Mouse (Mus musculus) urinary bladder, postnatal 4 days (tissue): Measurements from ENCODE around the gene Lrrc61.
"Not testable (repeated sequence)": the region's sequence is repeated elsewhere in the genome, so short reads cannot be mapped to it uniquely, and the experiment has no call there.

ENCODE experiments used
- DNase-seq, 2 experiments: peaks; one replicate each; pipeline ENCODE4 v3.0.0; 2021 to 2022; ENCODE audit warnings: low spot score in 2 of 2

Lrrc61 gene

DNA sequence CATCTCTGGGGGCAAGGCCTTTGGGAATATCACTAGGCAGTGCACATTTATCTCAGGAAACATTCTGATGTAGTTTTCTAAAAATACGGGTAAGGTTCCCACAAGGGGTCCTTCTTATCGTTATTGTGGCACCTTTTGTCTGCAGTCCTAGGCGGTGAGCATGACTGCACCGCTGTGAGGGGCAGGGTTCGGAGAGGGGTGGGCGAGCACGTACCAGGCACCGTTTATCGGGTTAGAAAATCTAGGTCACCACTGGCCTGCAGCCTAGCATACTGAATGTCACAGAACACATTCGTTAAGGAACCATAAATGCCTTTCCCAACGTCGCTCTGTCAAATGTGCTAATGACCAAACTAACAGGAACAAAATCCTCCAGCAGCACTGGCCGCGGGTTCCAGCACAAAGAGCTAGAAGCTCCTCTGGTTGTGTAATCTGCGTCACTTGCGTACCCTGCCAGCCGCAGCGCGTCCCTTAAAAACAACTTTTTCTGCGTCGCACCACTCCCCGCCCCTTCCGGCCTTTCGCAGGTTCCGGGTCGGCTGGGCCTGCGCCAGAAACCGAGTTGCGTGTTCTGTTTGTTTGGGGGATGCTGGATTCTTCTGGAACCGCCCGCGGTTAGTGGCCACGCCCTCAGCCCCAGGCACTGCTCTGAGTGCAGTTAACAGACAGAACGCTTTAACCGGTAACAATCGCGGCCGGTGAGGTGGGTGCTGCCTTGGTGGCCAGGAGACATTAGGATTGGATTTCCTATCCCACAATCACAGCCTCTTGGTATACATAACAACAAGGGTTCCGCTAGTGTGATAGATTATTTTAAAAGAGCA lies at the start of gene Lrrc61:
TSS of gene Lrrc61 (plus strand) at position 517 of the 824 bp plus-strand sequence.
- peak; percentile 96 to 99 for DNase-seq

DNA sequence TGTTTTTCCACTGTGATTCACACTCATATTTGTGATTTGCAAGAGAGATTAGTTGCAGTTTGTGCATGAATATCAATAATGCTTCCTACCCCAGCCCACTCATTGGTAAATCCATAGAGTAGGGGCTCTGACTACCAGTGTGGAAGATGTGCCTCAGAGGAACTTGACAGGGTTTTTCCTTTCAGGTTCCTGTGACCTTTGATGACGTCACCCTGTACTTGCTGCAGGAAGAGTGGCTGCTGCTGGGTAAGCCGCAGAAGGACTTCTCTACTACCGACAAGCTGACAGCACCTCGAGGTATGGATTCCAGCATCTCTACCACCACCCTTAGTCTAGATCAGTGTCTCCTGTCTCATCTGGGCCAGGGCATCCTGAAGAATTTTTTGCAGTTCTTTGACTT lies 46.5 kb upstream of the Lrrc61 start:
- DNase-seq = no peak

- DNase-seq = no peak
These were observed 44.2 kb upstream of the Lrrc61 start for GRCm38 (mm10) chr6:48510426-48510825.

DNA sequence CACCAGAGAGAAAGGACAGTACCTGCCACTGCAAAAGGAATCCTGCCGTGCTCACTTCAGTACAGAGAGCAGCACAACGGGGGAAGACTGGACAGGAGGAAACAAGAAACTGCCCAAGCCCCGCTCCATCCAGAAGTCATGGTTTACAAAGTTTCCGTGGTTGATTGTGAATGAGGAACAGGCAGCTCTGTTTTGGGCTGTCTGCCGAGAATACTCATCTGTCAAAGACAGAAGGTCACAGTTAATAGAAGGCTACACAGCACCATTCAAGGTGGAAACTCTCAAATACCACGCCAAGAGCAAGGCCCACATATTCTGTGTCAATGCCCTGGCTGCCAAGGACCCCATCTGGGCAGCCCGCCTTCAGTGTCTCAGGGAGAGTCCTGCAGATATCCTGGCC lies 42.7 kb upstream of the Lrrc61 start:
- no peak for DNase-seq

DNA sequence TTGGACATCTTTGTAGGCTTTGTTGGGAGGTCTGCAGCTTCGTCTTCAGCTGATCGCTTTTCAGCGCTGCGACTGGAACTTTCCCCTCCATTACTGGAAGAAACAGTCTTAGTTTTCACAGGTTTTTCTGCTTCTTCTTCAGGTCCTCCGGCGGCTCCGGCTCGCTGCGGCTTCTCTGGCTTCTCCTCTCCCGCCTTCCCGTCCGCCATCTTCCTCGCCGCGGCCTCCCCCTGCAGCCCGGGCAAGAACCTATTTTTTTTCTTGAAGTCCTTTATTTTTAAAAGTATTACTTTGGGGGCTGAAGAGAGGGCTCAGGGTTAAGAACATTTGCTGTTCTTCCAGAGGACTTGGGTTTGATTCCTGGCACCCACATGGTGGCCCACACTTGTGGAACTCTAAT lies 29.7 kb upstream of the Lrrc61 start:
- not testable (repeated sequence) for DNase-seq

GRCm38 (mm10) chr6:48527901-48528300 lies 26.7 kb upstream of the Lrrc61 start:
- DNase-seq = no peak

DNA sequence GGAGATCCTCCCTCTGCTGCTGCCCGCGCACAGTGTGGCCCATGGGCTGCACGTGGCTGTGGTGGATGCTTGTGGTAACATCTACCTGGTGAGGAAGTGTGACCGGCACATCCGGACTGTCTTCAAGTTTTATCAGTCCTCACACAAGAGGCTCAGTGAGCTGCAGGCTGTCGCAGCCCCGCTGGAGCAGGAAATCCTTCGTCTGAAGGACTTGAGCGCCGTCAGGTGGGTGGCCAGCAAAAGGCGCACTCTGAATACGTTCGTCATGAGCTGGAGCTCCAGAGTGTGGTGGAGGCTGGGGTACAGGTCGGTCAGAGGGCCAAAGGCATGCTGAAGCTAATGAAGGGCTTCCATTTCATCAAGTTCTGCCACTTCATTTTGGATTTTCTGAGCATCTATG lies 25.3 kb upstream of the Lrrc61 start:
- no peak for DNase-seq

- DNase-seq = no peak
These were observed 24.6 kb upstream of the Lrrc61 start for GRCm38 (mm10) chr6:48529871-48530440.

DNA sequence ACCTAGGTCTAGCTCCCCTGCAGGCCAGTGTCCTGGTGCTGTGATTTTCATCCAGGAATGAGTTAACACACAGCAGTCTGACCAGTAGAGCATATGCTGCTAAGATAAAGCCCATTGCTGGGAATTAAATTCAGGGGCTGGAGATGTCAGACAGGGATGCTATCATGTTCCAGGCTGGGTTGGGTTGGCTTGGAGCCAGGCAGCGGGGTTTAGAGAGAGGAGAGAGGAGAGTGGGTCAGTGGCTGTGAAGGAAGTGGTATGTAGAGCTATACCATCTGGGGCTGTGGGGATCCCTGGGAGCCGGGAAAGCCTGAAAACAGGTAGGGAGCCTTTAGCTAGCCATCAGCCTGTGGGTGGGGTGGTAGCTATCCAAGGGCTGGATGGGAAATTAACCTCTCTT lies 23.7 kb upstream of the Lrrc61 start:
- DNase-seq = no peak

GRCm38 (mm10) chr6:48533475-48533874 lies 21.1 kb upstream of the Lrrc61 start:
- DNase-seq = no peak

- DNase-seq = no peak
These were observed 19.7 kb upstream of the Lrrc61 start for GRCm38 (mm10) chr6:48534913-48535312.

GRCm38 (mm10) chr6:48536091-48536490 lies 18.5 kb upstream of the Lrrc61 start:
- no peak for DNase-seq

- peak; percentile 72 to 80 for DNase-seq
These were observed 17.3 kb upstream of the Lrrc61 start, which contains the start of gene Atp6v0e2 for GRCm38 (mm10) chr6:48537105-48537954. TSS of gene Atp6v0e2 (plus strand) at chr6:48537615.

DNA sequence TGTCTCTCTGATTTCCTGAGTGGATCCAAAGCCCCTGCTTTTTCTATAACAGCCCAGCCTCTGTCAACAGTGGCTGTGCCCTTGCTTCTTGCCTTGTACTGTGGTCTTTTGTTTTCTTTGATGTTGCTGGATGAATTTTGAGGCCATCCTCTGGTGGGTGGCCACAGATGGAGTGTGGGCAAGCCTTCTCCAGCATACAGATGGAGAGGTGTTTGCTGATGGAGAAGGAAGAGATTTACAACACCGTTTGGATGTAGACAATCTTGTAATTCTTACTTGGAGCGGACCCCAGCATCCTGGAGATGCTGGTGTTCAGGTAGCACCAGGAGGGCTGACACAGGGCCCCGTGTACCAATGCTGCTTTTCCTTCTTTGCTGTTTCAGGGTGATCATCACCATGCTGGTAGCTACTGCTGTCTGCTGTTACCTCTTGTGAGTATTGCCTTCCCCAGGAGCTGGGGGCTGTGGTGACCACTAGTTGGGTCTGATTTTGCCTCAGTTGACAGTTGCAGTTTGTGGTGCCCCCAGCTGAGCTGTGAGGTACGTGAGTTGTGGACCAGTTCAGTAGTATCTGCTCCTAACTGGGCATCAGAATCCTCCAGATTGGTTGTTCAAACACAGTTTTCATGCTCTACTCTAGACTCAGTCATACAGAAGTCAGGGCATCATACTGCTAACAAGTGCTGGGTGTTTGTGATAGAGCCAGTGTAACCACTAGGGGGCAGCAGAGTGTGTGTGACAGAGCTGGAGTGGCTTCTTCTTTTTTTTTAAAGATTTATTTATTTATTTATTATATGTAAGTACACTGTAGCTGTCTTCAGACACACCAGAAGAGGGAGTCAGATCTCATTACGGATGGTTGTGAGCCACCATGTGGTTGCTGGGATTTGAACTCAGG lies 15.5 kb upstream of the Lrrc61 start:
- DNase-seq = peak in 1 of 2 experiments; percentile 78

DNA sequence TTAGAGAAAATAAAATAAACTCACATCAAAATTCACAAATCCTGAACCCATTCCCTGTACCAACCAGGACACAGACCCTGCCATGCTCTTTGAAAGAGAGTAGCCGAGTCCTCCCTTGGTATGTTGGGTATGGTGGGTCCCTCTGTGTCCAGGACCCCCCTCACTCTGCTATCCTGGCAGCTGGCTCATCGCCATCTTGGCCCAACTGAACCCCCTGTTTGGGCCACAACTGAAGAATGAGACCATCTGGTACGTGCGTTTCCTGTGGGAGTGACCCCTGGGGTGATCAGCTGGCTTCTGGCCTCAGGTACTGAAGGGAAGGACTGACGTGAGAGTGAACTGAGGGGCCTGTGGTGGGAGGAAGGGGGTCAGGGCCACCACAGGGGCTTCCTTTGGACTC lies 14.7 kb upstream of the Lrrc61 start:
- DNase-seq = no peak

DNA sequence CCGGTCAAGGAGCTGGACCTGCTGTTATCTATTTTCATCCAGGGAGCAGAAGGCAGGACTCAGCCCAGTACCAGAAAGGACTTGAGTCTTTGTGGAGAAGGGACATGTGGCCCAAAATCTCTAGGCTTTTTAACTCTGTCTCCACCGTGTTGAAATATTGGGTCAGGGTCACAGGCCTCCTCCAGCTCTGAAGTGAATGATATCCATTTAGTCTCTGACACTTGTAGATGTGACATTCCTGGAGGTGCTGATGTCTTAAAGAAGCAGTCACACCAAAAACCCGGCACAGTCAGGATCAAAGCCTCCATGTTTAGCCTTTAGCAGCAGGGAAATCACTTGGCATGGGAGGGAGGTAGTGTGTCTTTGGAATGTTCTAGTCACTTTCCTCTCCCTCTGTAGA lies 13.9 kb upstream of the Lrrc61 start:
- no peak for DNase-seq

DNA sequence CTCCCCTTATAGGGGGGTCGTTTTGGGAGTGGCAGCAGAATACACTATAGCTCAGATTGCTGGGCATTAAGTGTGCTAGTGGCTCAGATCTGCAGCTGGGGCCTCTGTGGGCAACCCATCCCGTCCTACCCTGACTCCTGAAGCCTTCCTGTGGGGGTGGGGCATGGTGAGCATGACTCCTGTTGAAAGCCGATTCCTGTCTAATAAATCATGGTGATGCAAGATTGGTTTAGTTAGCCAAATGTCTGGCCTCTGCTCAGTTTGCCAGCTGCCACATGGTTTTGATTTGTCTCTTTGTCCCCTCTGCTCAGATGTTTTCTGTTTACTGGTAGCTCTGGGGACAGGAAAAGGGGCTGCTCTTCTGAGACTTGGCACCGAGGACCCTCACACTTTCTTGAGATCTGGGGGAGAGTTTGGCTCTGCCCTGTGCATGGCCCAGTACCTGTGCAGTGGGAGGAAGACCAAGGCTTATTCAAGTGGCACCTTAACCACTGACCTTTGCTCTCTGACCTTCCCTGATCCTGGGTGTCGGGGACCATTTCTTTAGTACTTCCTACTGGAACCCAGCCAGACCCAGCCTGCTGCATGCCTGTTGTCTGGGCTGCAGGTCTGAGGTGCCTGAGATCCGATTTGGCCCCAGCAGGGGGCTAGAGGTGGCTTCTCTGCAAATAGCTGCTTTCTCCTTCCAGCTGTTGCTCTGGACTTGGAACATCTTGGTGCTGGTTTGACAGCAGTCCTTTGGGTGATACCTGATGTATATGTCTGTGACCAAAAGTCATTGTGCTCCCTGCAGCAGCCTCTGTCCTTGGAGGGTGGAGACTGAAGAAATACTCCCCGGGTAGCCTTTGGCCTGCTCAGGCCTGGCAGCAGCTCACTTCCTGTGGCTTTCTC lies 12.8 kb upstream of the Lrrc61 start:
- DNase-seq = no peak

- DNase-seq = no peak
These were observed 12.0 kb upstream of the Lrrc61 start for GRCm38 (mm10) chr6:48542631-48543030.

DNA sequence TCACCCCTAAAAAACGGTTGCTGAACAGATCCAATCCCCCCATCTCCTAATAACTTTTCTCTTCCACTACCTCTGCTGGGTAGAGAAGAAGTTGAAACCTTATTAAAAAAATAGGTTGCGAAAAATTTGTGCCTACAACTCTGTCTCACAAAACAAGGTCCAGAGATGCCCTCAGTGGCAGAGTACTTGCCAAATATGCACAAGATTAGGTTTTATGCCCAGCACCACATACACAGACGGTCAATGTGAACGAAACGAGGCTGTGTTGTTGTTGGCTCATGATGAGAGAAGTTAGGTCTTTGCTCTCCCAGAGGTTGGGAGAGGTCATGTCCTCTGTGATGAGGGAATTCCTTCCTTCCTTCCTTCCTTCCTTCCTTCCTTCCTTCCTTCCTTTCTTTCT lies 9.3 kb upstream of the Lrrc61 start:
- DNase-seq = no peak

DNA sequence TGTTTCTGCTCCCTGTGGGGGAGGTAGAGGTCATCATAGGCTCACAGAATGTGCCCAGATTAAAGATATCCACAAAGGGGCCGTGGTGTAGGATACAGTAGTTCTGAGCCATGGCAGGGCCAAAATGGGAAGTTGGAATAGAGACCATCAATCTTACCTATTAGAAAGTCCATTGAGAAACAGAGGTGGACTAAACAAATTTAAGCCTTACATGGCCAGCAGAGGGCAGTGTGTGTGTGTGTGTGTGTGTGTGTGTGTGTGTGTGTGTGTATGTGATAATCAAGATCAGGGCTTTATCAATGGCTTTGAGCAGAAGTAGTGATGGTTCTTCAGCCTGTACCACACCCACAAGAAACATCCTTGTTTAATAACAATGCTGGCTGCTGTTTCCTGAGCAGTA lies 8.3 kb upstream of the Lrrc61 start:
- no peak for DNase-seq
